Mouse (Mus musculus) thymus, adult 2 months (tissue): ENCODE data around the gene Snx9.

Source experiments
- CTCF ChIP-seq: fragments of 200-500 bp; IDR thresholded peaks from 2 replicates; pipeline ENCODE4 v1.5.1; 2012; ENCODE audit warnings: mild to moderate bottlenecking, control low read depth, low read length, moderate library complexity, borderline replicate concordance; ENCODE audit not compliant: control insufficient read depth, poor library complexity, insufficient read depth; ENCODE audit errors: extremely low read depth
- POLR2A ChIP-seq: fragments of 200-500 bp; IDR thresholded peaks from 2 replicates; pipeline ENCODE4 v1.6.1; 2012; ENCODE audit warnings: mild to moderate bottlenecking, low read length, control low read depth, moderate library complexity; ENCODE audit not compliant: control insufficient read depth, poor library complexity, insufficient read depth; ENCODE audit errors: extremely low read depth

DNA sequence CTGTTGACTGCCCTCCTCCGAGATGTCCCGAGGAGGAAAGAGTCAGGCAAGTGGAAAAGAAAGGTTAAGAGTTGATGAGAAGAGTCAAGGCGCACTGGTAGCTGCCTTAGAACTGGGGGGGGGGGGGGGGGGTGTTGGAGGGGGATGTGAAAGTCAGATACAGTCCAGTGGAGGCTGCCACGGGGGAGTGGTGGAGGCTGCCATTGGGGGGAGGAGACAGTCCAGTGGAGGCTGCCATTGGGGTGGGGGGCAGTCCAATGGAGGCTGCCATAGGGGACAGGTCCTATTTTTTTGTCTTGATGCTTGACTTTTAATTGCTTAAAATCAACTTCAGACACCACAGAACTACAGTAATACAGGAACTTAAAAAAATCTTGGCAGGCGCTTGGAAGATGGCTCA, 91.0 kb downstream of the Snx9 start:
- TF ChIP-seq CTCF: no peak
- TF ChIP-seq POLR2A: no peak
